Mouse (Mus musculus) liver, embryonic 13.5 days (tissue): ENCODE data around the gene Lrrn4cl. TPM values are rescaled to one million over a fixed set of nuclear protein-coding genes. Genes with fewer than 3 reads are reported as not detected.
"Not testable (repeated sequence)": the region's sequence is repeated elsewhere in the genome, so short reads cannot be mapped to it uniquely, and the experiment has no call there.

Experiments used
- ATAC-seq: fragments of 200-750 bp; cut with Nextera tagmentation; 2 replicates; pipeline ENCODE4 v1.8.0; 2017; ENCODE audit warnings: low read depth, mild to moderate bottlenecking, moderate number of reproducible peaks, moderate library complexity
- DNase-seq: peaks from one replicate; pipeline ENCODE4 v3.0.0; 2022
- H3K27ac ChIP-seq: fragments of 300-500 bp; sonication (generic); 2 replicates; pipeline ENCODE4 v1.5.1; 2015; ENCODE audit warnings: moderate library complexity, mild to moderate bottlenecking, inconsistent platforms
- H3K27me3 ChIP-seq: fragments of 300-500 bp; sonication (generic); 2 replicates; pipeline ENCODE4 v1.6.1; 2015; ENCODE audit warnings: mild to moderate bottlenecking, inconsistent platforms
- H3K36me3 ChIP-seq: fragments of 300-500 bp; sonication (generic); 2 replicates; pipeline ENCODE4 v1.6.1; 2015; ENCODE audit warnings: mild to moderate bottlenecking, inconsistent platforms
- H3K4me1 ChIP-seq: fragments of 300-500 bp; sonication (generic); replicated peaks from 2 replicates; pipeline ENCODE4 v1.6.1; 2015; ENCODE audit warnings: inconsistent platforms
- H3K4me2 ChIP-seq: fragments of 300-500 bp; sonication (generic); 2 replicates; pipeline ENCODE4 v1.6.1; 2015; ENCODE audit warnings: inconsistent platforms, mild to moderate bottlenecking, moderate library complexity
- H3K4me3 ChIP-seq: fragments of 300-500 bp; sonication (generic); replicated peaks from 2 replicates; pipeline ENCODE4 v1.5.1; 2015; ENCODE audit warnings: mild to moderate bottlenecking, inconsistent platforms
- H3K9ac ChIP-seq: fragments of 300-500 bp; sonication (generic); 2 replicates; pipeline ENCODE4 v1.6.1; 2015; ENCODE audit warnings: mild to moderate bottlenecking, inconsistent platforms
- H3K9me3 ChIP-seq: fragments of 300-500 bp; sonication (generic); replicated peaks from 2 replicates; pipeline ENCODE4 v1.6.1; 2016; ENCODE audit warnings: inconsistent platforms
- WGBS: fragments of 180-500 bp; shearing (Covaris S2); methylation state at CpG from one replicate; pipeline ENCODE4 v1.1.7; 2015; ENCODE audit not compliant: insufficient replicate concordance; 5-methylcytosine and 5-hydroxymethylcytosine counted together
- polyA plus RNA-seq: library from polyadenylated mRNA; unstranded; fragments of >200 nt; fragmentation: Nextera tagmentation; extraction: Ambion mirVana; gene quantifications from 2 replicates; pipeline ENCODE4 v1.2.1, GENCODE M21; 2015

Gene Lrrn4cl
- polyA plus RNA-seq, 1 experiment from 2014 or later, result 0.18 TPM

DNA sequence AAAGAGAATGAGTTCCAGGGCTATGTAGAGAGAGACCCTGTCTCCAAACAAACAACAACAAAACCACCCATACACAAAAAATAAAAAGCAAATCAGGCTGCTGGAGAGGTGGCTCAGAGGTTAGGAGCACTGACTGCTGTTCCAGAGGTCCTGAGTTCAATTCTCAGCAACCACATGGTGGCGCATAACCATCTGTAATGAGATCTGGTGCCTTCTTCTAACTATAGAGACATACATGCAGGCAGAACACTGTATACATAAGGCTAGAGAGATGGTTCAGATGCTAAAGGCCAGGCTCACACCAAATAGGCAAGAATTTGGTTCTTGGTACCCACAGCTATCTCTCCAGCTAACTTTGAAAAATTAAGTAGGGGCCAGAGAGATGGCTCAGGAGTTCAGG, 8.4 kb downstream of the Lrrn4cl start:
- DNase-seq, result peak; percentile 28
- Histone ChIP-seq H3K4me1 (no peaks in the 10 kb centered on the region), H3K4me2 (no peak overlapping the region)

DNA sequence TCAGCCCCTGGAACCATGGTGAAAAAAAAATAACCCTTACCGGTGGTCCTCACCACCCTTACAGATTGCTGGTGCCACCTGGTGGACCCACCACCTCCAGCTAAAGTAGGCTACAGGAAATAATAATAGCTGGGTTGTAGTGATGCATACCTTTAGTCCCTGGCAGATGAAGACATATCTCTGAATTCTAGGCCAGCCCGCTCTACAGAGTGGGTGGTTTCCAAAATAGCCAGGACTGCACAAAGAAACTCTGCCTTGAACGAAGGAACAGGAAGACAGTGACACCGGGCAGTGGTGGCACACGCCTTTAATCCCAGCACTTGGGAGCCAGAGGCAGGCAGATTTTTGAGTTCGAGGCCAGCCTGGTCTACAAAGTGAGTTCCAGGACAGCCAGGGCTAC, 13.7 kb downstream of the Lrrn4cl start:
- WGBS, result 73% methylated on average over 6 of the region's 6 CpGs

More for the DNA sequence above, 8.4 kb downstream of the Lrrn4cl start:
- H3K27ac ChIP-seq, result no peak overlapping the region
- no peak overlapping the region for H3K4me3 ChIP-seq
- H3K9me3 ChIP-seq, result no peaks in the 10 kb centered on the region
- WGBS, result 18% methylated on average over 1 of the region's 1 CpGs
- H3K27me3 ChIP-seq, result no peaks in the 10 kb centered on the region
- H3K36me3 ChIP-seq, result no peaks in the 10 kb centered on the region
- ATAC-seq, result peak; percentile 45; the same call in 1 of the 2 replicates
- H3K9ac ChIP-seq, result no peak overlapping the region

DNA sequence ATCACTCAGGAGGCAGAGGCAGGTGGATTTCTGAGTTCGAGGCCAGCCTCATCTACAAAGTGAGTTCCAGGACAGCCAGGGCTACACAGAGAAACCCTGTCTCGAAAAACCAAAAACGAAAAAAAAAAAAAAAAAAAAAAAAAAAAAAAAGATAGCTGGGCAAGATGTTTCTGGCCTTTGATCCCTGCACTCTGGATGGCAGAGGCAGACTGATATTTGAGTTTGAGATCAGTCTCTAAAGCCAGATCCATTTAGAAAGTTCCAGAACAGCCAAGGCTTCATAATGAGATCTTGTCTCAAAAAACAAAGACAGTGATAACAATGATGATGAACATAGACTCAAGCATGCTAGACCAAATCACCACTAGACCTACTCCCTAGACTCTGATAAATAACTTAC, 19.8 kb downstream of the Lrrn4cl start:
- not testable (repeated sequence) for DNase-seq, ATAC-seq, H3K9me3 ChIP-seq, H3K27me3 ChIP-seq
- 62% methylated on average over 3 of the region's 3 CpGs for WGBS
- H3K4me3 ChIP-seq, result peak overlapping the region; percentile 99
- peak overlapping the region; percentile 85 for H3K4me2 ChIP-seq
- H3K9ac ChIP-seq, result peak overlapping the region; percentile 98
- peaks cover 49% of the 10 kb centered on the region for H3K4me1 ChIP-seq
- peak overlapping the region; percentile 92 for H3K27ac ChIP-seq
- peaks cover 25% of the 10 kb centered on the region for H3K36me3 ChIP-seq

More for the DNA sequence above, 13.7 kb downstream of the Lrrn4cl start:
- Histone ChIP-seq H3K27ac (no peak overlapping the region), H3K27me3 (no peaks in the 10 kb centered on the region), H3K4me1 (0 out of 2 replicates have a peak, but pooled peaks cover 8% of the 10 kb centered on the region), H3K4me2 (no peak overlapping the region), H3K9me3 (no peaks in the 10 kb centered on the region), H3K9ac (no peak overlapping the region), H3K4me3 (no peak overlapping the region), H3K36me3 (no peaks in the 10 kb centered on the region)
- ATAC-seq (no peak), DNase-seq (no peak)

DNA sequence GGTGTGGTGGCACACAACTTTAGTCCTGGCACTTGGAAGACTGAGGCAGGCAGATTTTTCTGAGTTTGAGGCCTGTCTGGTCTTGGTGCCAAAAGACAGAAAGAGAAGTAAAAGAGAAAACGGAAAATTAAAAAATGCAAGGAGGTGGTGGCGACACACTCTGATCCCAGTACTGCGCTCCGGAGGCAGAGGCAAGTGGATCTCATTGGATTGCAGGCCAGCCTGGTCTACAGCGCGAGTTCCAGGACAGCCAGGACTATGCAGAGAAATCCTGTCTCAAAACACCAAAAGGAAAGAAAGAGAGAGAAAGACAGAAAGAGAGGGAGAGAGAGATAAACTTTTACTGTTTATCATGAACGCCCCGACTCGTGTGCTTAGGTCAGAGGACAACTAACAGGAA, 20.3 kb downstream of the Lrrn4cl start:
- peak overlapping the region; percentile 85 for H3K4me2 ChIP-seq
- no peaks in the 10 kb centered on the region for H3K27me3 ChIP-seq
- peaks cover 49% of the 10 kb centered on the region for H3K4me1 ChIP-seq
- ATAC-seq (no peak; the same call in none of the 2 replicates), DNase-seq (no peak)
- peaks cover 29% of the 10 kb centered on the region for H3K36me3 ChIP-seq
- H3K4me3 ChIP-seq, result peak overlapping the region; percentile 99
- H3K9me3 ChIP-seq, result no peaks in the 10 kb centered on the region
- H3K9ac ChIP-seq, result peak overlapping the region; percentile 98
- 21% methylated on average over 9 of the region's 9 CpGs for WGBS
- peak overlapping the region; percentile 92 for H3K27ac ChIP-seq

DNA sequence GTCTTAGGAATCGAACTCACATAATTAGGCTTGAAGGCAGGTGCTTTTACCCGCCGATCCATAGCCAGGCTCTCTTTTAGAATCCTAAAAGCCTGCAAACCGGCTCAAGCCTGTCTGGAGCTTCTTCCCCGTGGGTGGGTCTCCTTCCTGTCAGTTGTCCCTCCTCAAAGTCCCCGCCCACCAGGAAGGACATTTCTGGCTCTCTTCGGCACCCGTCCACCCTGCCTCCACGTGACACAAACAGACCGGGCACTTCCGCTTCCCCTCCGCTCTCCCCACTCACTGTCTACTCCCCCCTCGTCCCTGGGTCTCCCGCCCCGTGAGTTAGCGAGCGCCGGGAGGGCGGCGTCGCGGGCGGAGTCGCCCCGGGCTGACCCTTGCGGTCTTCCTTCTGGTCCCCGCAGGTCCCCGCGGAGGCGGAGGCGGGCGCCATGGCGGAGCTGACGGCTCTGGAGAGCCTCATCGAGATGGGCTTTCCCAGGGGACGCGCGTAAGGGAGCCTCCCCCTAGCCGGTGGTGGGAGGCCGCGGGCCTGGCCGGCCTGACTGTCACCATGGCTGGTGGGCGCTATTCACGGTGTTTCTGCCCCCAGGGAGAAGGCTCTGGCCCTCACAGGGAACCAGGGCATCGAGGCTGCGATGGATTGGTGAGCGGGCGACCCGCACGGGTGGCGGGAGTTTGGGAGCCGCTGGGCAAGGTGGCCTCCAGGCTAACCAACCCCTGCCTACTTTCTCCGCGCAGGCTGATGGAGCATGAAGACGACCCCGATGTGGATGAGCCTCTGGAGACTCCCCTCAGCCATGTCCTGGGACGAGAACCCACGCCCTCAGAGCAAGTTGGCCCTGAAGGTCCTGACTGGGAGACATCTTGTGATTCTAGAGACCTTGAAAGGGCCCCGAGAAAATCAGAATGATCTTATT, 21.0 kb downstream of the Lrrn4cl start, which contains the start of gene Ubxn1:
Gene Ubxn1, plus strand, starts transcription at position 230 of the 920 bp plus-strand sequence.
- Histone ChIP-seq H3K4me3 (peak within 1 kb of the TSS; percentile 99), H3K27ac (peak within 1 kb of the TSS; percentile 92), H3K4me1 (peaks cover 49% of the 10 kb centered on the region), H3K27me3 (no peaks in the 10 kb centered on the region), H3K9ac (peak within 1 kb of the TSS; percentile 98), H3K36me3 (peaks cover 36% of the 10 kb centered on the region), H3K9me3 (no peaks in the 10 kb centered on the region), H3K4me2 (peak within 1 kb of the TSS; percentile 85)
- DNase-seq (peak; percentile 97), ATAC-seq (peak; percentile 95)
- under 1% methylated on average over 59 of the region's 59 CpGs for WGBS

DNA sequence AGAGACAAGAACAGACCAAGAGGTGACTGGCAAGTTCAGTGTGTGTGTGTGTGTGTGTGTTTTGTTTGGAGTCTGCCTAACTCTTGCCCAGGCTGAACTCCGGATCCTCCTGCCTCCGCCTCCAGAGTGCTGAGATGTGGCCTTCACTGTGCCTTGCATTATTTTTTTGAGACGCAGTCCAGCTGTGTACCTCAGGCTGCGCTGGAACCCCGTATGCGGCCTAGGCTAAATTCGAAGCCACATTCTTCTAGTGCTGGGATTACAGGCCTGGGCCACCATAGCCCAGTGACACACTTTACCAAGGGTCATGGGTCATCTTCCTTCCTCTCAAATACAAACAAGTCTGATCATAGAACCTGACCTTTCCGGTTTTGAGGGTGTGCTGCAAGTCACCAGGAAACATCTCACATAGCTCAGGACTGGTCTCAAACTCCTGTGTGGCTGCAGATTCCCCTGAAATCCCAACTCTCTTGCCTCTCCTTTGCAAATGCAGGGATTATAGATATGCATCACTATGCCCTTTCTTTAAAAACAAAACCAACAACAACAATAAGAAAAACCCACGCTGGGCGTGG, 21.8 kb downstream of the Lrrn4cl start:
- ATAC-seq, result no peak
- WGBS, result 62% methylated on average over 10 of the region's 10 CpGs
- H3K4me1 ChIP-seq, result peaks cover 49% of the 10 kb centered on the region

DNA sequence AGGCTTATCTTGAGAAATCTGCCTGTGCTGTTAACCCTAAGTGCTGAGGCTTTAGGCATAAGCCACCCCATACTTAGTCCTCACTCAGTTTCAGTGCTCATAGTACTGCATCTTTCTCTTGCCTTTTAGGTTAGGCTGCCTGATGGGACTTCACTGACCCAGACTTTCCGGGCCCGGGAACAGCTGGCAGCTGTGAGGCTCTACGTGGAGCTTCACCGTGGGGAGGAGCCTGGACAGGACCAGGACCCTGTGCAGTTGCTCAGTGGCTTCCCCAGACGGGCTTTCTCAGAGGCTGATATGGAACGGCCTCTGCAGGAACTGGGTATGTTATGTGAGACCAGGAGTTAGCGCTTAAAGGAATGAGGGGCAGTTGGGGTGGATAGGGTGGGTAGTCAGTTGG, 24.5 kb downstream of the Lrrn4cl start:
- WGBS, result 86% methylated on average over 7 of the region's 7 CpGs
- DNase-seq (no peak), ATAC-seq (no peak)
- 0 out of 2 replicates have a peak overlapping the region, but pooled peaks have one; percentile 1 for H3K27ac ChIP-seq
- H3K4me2 ChIP-seq, result no peak overlapping the region
- no peaks in the 10 kb centered on the region for H3K27me3 ChIP-seq
- H3K9me3 ChIP-seq, result no peaks in the 10 kb centered on the region
- H3K36me3 ChIP-seq, result peaks cover 44% of the 10 kb centered on the region
- no peak overlapping the region for H3K4me3 ChIP-seq
- H3K9ac ChIP-seq, result no peak overlapping the region; the same call in 1 of the 2 replicates
- peaks cover 48% of the 10 kb centered on the region for H3K4me1 ChIP-seq

More for the DNA sequence above, 21.8 kb downstream of the Lrrn4cl start:
- H3K4me3 ChIP-seq, result peak overlapping the region; percentile 99
- peak overlapping the region; percentile 98 for H3K9ac ChIP-seq
- H3K27me3 ChIP-seq, result no peaks in the 10 kb centered on the region
- H3K27ac ChIP-seq, result peak overlapping the region; percentile 92
- no peaks in the 10 kb centered on the region for H3K9me3 ChIP-seq
- no peak for DNase-seq
- H3K4me2 ChIP-seq, result peak overlapping the region; percentile 85
- peaks cover 42% of the 10 kb centered on the region for H3K36me3 ChIP-seq

DNA sequence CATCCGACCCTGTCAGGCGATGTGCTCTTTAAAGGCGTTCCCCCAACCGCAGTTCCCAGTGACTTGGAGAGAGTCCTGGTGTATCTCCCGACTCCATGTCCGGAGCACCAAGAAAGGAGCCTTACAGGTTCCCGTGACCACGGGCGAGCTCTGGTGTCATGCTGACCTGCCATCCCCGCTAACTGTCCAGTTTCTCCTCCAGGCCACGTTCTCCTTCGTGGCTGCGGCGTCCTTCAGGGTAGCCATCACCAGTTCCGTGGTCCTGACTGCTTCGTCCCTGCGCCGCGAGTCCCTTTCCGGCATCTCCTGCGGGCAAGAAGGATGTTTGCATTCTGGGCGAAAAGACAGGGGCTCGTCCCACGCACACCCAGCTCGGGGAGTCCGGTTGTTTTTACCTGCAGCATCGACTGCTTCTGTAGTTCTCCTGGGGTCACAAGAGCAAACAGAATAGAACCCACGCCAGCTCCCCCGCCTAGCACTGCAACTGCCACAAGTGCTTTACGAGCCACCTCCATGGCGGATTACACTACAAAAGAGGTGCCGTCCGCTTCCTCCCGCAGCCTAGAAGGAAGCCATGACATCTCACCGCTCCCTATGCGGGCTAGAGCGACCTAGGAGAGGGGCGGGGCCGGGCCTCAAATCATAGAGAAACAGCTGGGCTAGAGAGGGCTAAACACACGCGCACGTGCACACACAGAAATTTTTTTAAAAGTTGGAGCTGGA, 29.9 kb downstream of the Lrrn4cl start, which contains the start of gene Uqcc3:
Gene Uqcc3, minus strand, starts transcription at position 613 of the 723 bp plus-strand sequence.
- WGBS, result under 1% methylated on average over 42 of the region's 42 CpGs
- H3K9me3 ChIP-seq, result no peaks in the 10 kb centered on the region
- peak; percentile 97 for ATAC-seq
- H3K4me3 ChIP-seq, result peak within 1 kb of the TSS; percentile 91
- peak; percentile 83 for DNase-seq
- no peaks in the 10 kb centered on the region for H3K27me3 ChIP-seq
- peak within 1 kb of the TSS; percentile 89 for H3K4me2 ChIP-seq
- peaks cover 18% of the 10 kb centered on the region for H3K4me1 ChIP-seq
- H3K9ac ChIP-seq, result peak within 1 kb of the TSS; percentile 90
- peak within 1 kb of the TSS; percentile 84 for H3K27ac ChIP-seq
- peaks cover 19% of the 10 kb centered on the region for H3K36me3 ChIP-seq

DNA sequence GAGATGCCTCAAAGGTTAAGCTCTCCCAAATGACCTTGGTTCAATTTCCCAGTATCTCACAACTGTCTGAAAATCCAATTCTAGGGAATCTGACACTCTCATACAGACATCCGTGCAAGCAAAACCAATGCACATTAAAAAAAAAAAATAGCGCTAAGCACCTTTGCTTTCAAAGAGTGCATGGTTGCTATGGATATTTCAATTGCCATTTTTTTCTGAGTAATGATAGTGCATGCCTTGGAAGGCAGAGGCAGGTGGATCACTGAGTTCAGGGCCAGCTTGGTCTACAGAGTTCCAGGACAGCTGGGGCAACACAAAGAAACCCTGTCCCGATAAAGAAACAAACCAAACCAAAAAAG, 30.4 kb downstream of the Lrrn4cl start:
- Histone ChIP-seq H3K9ac (peak overlapping the region; percentile 90), H3K4me1 (peaks cover 18% of the 10 kb centered on the region), H3K4me2 (peak overlapping the region; percentile 89), H3K4me3 (peak overlapping the region; percentile 91), H3K9me3 (no peaks in the 10 kb centered on the region), H3K27me3 (no peaks in the 10 kb centered on the region), H3K27ac (no peak overlapping the region), H3K36me3 (peaks cover 13% of the 10 kb centered on the region)
- WGBS, result 11% methylated on average over 3 of the region's 3 CpGs
- no peak; the same call in 1 of the 2 replicates for ATAC-seq
- DNase-seq, result no peak

DNA sequence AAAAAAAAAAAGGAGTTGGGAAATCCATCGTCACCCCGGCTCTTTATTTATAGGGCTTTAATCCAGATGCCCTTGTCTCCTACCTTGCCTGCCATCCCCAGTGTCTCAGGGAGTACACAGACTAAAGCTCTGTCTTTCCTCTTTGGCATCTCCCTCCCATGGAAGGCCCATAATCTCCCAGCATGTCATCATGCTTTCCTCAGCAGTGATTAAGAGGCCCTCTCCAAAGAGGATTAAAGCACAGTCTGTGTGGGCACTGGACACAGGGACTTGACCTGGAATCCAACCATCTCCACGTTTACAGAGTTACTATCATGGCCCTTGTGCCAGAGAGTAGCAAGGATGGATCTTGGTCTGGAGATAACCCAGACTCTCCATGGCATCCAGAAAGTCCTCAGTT, 33.0 kb downstream of the Lrrn4cl start, which contains the start of the genes Lbhd1 and Gm49403:
Gene Lbhd1, plus strand, starts transcription at position 117 of the 400 bp plus-strand sequence.
Gene Gm49403, plus strand, starts transcription at position 315 of the 400 bp plus-strand sequence.
- DNase-seq, result no peak
- 69% methylated on average over 3 of the region's 3 CpGs for WGBS
- ATAC-seq, result no peak

More for the DNA sequence above, 33.0 kb downstream of the Lrrn4cl start, which contains the start of the genes Lbhd1 and Gm49403:
- Histone ChIP-seq H3K9me3 (no peaks in the 10 kb centered on the region), H3K9ac (no peak within 1 kb of the TSS), H3K27me3 (no peaks in the 10 kb centered on the region), H3K4me3 (no peak within 1 kb of the TSS), H3K4me2 (no peak within 1 kb of the TSS), H3K4me1 (peaks cover 35% of the 10 kb centered on the region), H3K27ac (no peak within 1 kb of the TSS), H3K36me3 (no peaks in the 10 kb centered on the region)
